Mouse (Mus musculus) cerebellum, adult 2 months (tissue): Measurements from ENCODE around the gene Cblb.

Experiments used
- CTCF ChIP-seq: fragments of 200-500 bp; IDR thresholded peaks from 2 replicates; pipeline ENCODE4 v1.5.1; 2011; ENCODE audit warnings: low read depth, mild to moderate bottlenecking, control low read depth, low read length, moderate library complexity, borderline replicate concordance; ENCODE audit not compliant: insufficient read depth
- POLR2A ChIP-seq: fragments of 200-500 bp; IDR thresholded peaks from 2 replicates; pipeline ENCODE4 v1.6.1; 2011; ENCODE audit warnings: low read length, control low read depth, borderline replicate concordance; ENCODE audit not compliant: insufficient read depth

DNA sequence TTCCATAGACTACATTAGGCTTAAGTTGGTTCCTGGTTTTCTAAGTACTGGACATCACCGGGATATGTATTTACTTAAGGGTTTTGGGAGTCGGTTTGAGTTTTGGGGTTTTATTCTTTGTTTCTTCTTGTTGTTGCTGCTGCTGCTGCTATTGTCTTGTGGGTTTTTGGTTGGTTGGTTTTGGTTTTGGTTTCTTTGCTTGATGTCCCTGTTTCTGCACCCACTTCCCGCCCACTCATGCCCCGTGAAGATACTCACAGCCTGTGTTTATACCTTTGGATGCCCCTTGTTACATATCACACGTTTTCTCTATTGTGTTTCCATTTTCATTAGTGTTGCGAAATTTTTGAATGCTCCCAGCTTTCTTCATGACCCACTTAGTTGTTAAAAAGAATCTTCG, 169.1 kb downstream of the Cblb start:
- TF ChIP-seq CTCF (no peak), POLR2A (no peak)
